Mouse (Mus musculus): ENCODE data around the gene Slc25a40.

The Slc25a40 gene

GRCm38 (mm10) chr5:8491778-8492177 lies 69.1 kb downstream of the Slc25a40 start:
- DNase-seq (ENCODE audit: low spot score), result no peak

Data from urinary bladder, postnatal 10 days (tissue).